Mouse (Mus musculus): ENCODE measurements around the gene Eno3.

GRCm38 (mm10) chr11:70678092-70678491 lies 21.1 kb downstream of the Eno3 start:
- no peak for TF ChIP-seq CTCF (IDR thresholded peaks at IDR 0.05; ENCODE audit: low read depth, low read length)
- no peak for TF ChIP-seq GATA1 (IDR thresholded peaks at IDR 0.05; ENCODE audit: borderline replicate concordance, low read length)
- TF ChIP-seq TAL1 (conservative IDR thresholded peaks at IDR 0.05; ENCODE audit: low read depth, low read length): no peak
- TF ChIP-seq POLR2AphosphoS5 (IDR thresholded peaks at IDR 0.05; ENCODE audit: insufficient replicate concordance, low read depth, low read length): no peak
- no peak for TF ChIP-seq GATA2 (IDR thresholded peaks at IDR 0.05; ENCODE audit: borderline replicate concordance, low read depth, low read length)

All from G1E (cell line).